Comparison of ENCODE assay signal across 8 mouse cellular contexts in the genomic region with DNA sequence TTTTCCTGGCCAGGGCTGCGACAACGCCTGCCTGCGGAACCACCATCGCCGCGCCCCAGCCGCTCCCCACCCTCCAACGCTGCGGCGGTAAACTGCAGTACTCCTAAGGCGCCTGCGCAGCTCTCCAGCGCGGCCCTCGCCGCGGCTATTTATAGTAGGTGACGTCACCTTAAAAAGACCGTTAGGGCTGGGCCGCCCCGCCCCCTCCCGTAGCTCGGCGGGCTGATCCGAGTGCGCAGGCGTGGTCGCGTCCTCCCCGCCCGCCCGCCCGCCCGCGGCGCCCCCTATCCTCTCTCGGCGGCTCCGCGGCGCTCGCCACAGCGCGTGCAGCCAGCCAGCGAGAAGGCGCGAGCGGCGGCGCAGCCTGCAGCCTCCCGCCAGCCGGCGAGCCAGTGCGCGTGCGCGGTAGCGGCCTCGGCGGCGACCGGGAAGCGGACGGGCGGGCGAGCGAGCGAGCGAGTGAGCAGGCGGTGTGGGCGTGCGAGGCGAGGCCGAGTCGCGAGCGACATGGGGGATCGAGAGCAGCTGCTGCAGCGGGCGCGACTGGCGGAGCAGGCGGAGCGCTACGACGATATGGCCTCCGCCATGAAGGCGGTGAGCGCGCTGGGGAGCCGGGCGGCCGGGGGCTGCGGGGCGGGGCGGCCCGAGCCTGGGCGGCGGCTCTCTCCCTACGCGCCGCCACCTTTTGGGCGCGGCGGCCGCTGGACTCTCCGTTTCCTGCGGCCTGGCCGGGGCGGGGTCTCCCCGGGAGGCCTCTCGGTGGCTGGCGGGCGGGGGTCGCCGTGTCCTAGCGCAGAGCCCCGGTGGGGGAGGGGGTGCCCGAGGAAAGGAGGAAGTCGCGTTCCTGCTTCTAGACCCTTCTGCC. TPM values are rescaled to one million over a fixed set of nuclear protein-coding genes. Genes with fewer than 3 reads are reported as not detected.
A peak's percentile ranks its signal among the peaks of the same experiment; 100 is the strongest.
DNase-seq lines count a peak whose midpoint lies in the region; ATAC-seq and TF ChIP-seq lines count a peak whose summit lies in the region.

A gene (plus strand): TSS at position 256 of the 865 bp plus-strand sequence.

- peaks cover 29% of the 10 kb centered on the region for H3K36me3 ChIP-seq in G1E (replicated peaks)
- no peaks in the 10 kb centered on the region for H3K36me3 ChIP-seq in forebrain, postnatal 0 days (ENCODE audit: insufficient read depth)
- peaks cover 5% of the 10 kb centered on the region for H3K36me3 ChIP-seq in lung, embryonic 15.5 days

- peak; percentile 92 for DNase-seq in G1E (ENCODE audit: low spot score)
- DNase-seq in cerebellum, adult 18-20 months: peak; percentile 95 to 99
- peak; percentile 100 for DNase-seq in forebrain, postnatal 0 days
- DNase-seq in heart, postnatal 4 days: peak; percentile 98
- DNase-seq in layer of hippocampus, adult 8-10 months (ENCODE audit: low spot score in 2 of 2): peak; percentile 96 to 98
- DNase-seq in ovary, adult 18-20 months (ENCODE audit: low spot score): peak; percentile 93
- DNase-seq in thymus, postnatal 0 days (ENCODE audit: low spot score): peak; percentile 99

- H3K9ac ChIP-seq in forebrain, postnatal 0 days: peak within 1 kb of the TSS; percentile 84
- peak within 1 kb of the TSS; percentile 92 for H3K9ac ChIP-seq in lung, embryonic 15.5 days

- H3K4me3 ChIP-seq in G1E (ENCODE audit: low read depth, low read length): peak within 1 kb of the TSS; percentile 86
- H3K4me3 ChIP-seq in forebrain, postnatal 0 days (ENCODE audit: low read depth, low read length): peak within 1 kb of the TSS; percentile 87
- H3K4me3 ChIP-seq in lung, embryonic 15.5 days: peak within 1 kb of the TSS; percentile 80

- H3K4me1 ChIP-seq in G1E (ENCODE audit: insufficient read depth, low read depth, low read length): peaks cover 57% of the 10 kb centered on the region
- H3K4me1 ChIP-seq in forebrain, postnatal 0 days (ENCODE audit: insufficient read depth): peaks cover 29% of the 10 kb centered on the region
- H3K4me1 ChIP-seq in lung, embryonic 15.5 days: peaks cover 25% of the 10 kb centered on the region

- no peaks in the 10 kb centered on the region for H3K9me3 ChIP-seq in G1E (replicated peaks)
- no peaks in the 10 kb centered on the region for H3K9me3 ChIP-seq in forebrain, postnatal 0 days (ENCODE audit: low read length)
- no peaks in the 10 kb centered on the region for H3K9me3 ChIP-seq in lung, embryonic 15.5 days

- peak within 1 kb of the TSS; percentile 74 for H3K4me2 ChIP-seq in forebrain, postnatal 0 days (ENCODE audit: low read depth)
- H3K4me2 ChIP-seq in lung, embryonic 15.5 days: peak within 1 kb of the TSS; percentile 77

- 4% methylated on average over 97 of the region's 121 CpGs for WGBS in forebrain, postnatal 0 days
- WGBS in lung, embryonic 15.5 days: 0% methylated on average over 93 of the region's 121 CpGs

- no peak for TF ChIP-seq CTCF in G1E (IDR thresholded peaks at IDR 0.05; ENCODE audit: low read depth, low read length)
- TF ChIP-seq CTCF in forebrain, postnatal 0 days (IDR thresholded peaks at IDR 0.05; ENCODE audit: low read depth): peak; percentile 54

- H3K27ac ChIP-seq in forebrain, postnatal 0 days (ENCODE audit: low read depth, low read length): peak within 1 kb of the TSS; percentile 96
- peak within 1 kb of the TSS; percentile 100 for H3K27ac ChIP-seq in lung, embryonic 15.5 days

- ATAC-seq in G1E (ENCODE audit: extremely low read depth, insufficient number of reproducible peaks, low FRiP score, poor library complexity, severe bottlenecking): peak; percentile 79
- peak; percentile 97 for ATAC-seq in forebrain, postnatal 0 days
- peak; percentile 98 for ATAC-seq in lung, embryonic 15.5 days (ENCODE audit: borderline replicate concordance, extremely low read depth, low FRiP score, low TSS enrichment)

- peaks cover 9% of the 10 kb centered on the region for H3K27me3 ChIP-seq in G1E (ENCODE audit: insufficient read depth, low read length)
- no peaks in the 10 kb centered on the region for H3K27me3 ChIP-seq in forebrain, postnatal 0 days (ENCODE audit: insufficient read depth, low read length)
- H3K27me3 ChIP-seq in lung, embryonic 15.5 days: no peaks in the 10 kb centered on the region

RNA-seq across cellular contexts. Expression of the gene that starts here (rescaled TPM):
- total RNA-seq in G1E (2014; fragmentation: Nextera tagmentation) (363 and 413 TPM in 2 replicates), G1E (2017) (119 and 129 TPM in 2 replicates)
- polyA plus RNA-seq in G1E (2012): 86.4 and 95.6 TPM in 2 replicates
- total RNA-seq in forebrain, postnatal 0 days (2014; rRNA removed): 475 and 549 TPM in 2 replicates
- 744 and 971 TPM in 2 replicates for polyA plus RNA-seq in forebrain, postnatal 0 days (2015; fragmentation: Nextera tagmentation; extraction: Ambion mirVana)
- total RNA-seq in heart, postnatal 4 days (2021): 100 to 1,000 TPM; 216 to 229 TPM
- 1,000 to 10,000 TPM in 3 of 4 experiments, 100 to 1,000 TPM in 1; 959 to 1,113 (median 1,048) TPM for total RNA-seq in layer of hippocampus, adult 8-10 months (2022)
- 455 TPM in 2 replicates for polyA plus RNA-seq in lung, embryonic 15.5 days (2015; fragmentation: Nextera tagmentation; extraction: Ambion mirVana)
- 361 and 380 TPM in 2 replicates for polyA plus RNA-seq in thymus, postnatal 0 days (2015; fragmentation: Nextera tagmentation; extraction: Ambion mirVana)

Comparison
In these comparisons a context has a peak if more than half of its experiments do, and no peak if none do; other contexts are left out.
1. Peak in every context shown above with its lines: DNase-seq, ATAC-seq, H3K4me3 ChIP-seq and H3K27ac ChIP-seq.